Mouse (Mus musculus) mature B cell (primary cell): Measurements from ENCODE around the gene Nadk2.

Source experiments
- in situ Hi-C: fragments of 300-500 bp; cut with MboI; formaldehyde crosslinking; loops from 2 replicates; pipeline ENCODE4 v1.14.3; 2019

The Nadk2 gene

GRCm38 (mm10) chr15:9070912-9071555, at the start of gene Nadk2:
Nadk2 (plus strand) TSS chr15:9071260.
- in situ Hi-C loops, result no loop called here

GRCm38 (mm10) chr15:9055704-9056103, 15.4 kb upstream of the Nadk2 start:
- in situ Hi-C loops, result no loop called here

GRCm38 (mm10) chr15:9059856-9060255, 11.2 kb upstream of the Nadk2 start:
- in situ Hi-C loops, result no loop called here

GRCm38 (mm10) chr15:9061150-9061882, 9.7 kb upstream of the Nadk2 start:
- in situ Hi-C loops, result no loop called here

DNA sequence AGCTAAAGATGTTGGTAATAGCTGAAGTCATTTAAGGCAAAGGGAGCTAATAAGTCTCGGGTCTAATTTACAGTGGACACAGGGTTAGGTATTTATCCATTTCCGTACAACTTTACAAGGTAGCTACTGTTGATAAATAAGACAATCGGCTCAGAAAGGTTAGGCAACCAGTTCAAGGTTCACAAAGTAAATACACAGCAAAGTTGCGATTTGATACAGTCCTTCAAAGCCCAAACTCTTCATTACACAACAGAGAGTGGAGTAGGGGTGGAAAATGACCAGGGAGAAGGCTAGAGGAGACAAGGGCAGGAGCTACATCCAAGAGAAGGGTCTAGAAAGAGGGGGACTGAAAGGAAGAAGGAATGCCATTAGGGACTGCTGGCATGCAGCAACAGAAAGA, 2.2 kb upstream of the Nadk2 start:
- in situ Hi-C loops, result no loop called here

DNA sequence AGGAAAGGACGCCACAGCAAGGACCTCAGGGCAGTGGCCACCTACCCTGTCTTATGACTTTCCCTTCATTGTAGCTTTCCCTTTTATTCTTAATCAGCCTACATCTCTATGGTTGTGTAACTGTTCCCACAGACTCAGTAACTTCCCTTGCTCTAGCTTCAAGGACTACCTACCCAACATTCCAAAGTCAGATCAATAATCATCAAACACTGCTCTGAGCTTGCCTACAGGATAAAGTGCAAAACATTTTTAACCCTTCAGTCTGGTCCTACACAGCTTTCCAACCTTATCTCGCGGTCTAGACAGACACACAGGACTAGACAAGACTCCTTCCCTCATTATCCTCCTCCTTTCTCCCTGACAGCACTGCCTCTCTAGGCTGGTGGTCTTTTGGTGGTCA, 707 bp upstream of the Nadk2 start:
- in situ Hi-C loops, result no loop called here

GRCm38 (mm10) chr15:9071556-9072544, 790 bp downstream of the Nadk2 start:
- in situ Hi-C loops, result no loop called here

DNA sequence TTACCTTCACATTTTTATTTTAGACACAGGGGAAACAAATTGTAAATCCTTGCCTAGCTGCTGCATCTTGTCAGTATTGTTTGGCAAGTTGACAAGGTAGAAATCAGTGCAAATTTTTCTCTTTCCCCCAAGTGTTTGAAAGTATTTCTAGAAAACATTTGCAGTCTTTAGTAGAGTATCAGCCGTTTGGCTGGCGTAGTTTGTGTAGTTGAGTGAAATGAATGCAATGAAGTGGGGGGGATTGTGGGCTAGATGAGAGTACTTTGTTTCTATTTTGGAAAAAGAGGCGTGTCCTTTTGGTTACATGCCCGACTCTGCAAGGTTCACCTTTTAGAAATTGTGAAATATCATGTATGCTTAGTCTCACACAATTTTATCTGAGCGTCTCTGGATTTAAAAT, 1.6 kb downstream of the Nadk2 start:
- in situ Hi-C loops, result no loop called here

GRCm38 (mm10) chr15:9073067-9073608, 2.1 kb downstream of the Nadk2 start:
- in situ Hi-C loops, result no loop called here

DNA sequence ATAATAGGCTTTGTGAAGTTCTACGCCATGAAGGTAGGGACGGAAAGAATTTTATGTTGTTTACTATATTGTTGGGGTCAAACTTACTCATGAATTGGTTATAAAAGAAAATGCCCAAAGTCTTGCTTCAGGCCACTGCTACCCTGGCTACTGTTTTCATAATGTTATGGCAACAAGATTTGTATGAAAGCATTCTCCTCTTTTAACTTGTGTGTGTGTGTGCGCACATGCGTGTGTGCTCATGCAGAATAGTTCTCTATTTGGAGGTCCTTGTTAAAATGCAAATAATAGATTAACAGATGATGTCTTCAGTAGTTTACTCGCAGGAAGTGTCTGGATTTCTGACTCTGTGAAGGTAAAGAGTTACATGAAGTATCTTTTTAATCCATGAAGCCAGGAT, 2.6 kb downstream of the Nadk2 start:
- in situ Hi-C loops, result no loop called here

- in situ Hi-C loops, result no loop called here
Observed at GRCm38 (mm10) chr15:9074139-9074538, 3.1 kb downstream of the Nadk2 start.

DNA sequence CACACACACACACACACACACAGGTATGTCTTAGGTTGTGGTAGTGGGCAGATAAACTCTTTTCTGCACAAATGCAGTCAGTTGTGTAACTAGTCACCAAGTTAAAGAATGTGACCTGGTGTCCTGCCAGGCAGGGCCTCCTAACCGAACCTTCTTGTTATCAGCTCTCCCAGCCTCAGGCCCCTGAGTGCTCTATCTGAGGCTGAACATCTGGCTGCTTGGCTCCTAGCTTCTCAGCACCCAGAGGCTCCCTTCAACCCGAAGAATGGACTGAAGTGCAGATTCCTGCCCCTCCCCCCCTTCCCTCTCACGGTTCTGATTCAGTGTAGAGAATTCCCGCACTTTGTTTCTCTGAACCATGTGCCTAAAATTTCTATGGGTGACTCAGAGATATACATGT, 3.6 kb downstream of the Nadk2 start:
- in situ Hi-C loops, result no loop called here

DNA sequence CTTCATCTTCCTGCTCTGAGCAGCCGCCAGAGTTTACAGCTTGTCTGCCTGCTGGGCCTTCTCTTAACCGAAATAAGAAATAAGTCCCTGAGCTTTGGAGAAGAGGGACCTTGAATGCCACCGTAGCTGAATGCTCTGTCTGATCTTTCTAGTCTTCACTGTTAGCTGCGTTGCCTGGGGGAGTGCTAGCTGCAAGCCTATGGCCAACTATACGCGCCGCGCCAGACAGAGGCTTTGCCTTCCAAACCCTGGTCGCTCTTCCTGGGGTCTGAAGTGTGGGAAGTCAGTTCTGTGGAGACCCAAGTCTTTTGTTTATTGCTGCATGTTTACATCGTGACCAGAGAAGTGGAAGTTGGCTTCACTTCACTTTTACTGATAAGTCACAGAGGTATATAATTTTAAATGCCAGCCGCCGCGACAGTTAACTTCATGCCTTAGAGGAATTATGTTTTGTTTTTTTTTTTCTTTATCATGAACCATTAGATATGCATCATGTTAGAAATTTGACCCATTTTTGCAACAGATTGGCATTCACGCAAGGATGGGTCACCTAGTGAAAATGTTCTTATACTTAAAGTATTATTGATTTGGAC, 4.6 kb downstream of the Nadk2 start:
- in situ Hi-C loops, result no loop called here

GRCm38 (mm10) chr15:9078481-9079300, 7.6 kb downstream of the Nadk2 start:
- in situ Hi-C loops, result no loop called here

- in situ Hi-C loops, result no loop called here
Observed at GRCm38 (mm10) chr15:9079626-9080025, 8.6 kb downstream of the Nadk2 start.

DNA sequence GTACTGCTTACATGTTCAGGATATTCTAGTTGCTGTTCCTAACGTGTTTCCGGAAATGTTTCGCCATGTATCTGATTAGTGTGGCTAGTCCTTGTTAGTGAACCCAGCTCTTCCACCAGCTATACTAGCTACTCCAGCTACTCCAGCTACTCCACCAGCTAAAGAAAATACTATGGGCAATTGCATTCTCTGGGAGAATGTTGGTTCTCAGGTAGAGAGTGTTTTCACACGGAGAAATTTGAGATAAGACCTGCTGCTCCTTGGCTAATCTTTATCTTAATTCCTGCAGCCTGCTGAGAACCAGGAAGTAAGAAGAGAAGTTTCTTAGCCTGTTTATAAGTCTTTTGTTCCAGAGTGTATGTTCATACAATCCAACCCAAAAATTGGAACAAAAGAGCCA, 9.1 kb downstream of the Nadk2 start:
- in situ Hi-C loops, result no loop called here

DNA sequence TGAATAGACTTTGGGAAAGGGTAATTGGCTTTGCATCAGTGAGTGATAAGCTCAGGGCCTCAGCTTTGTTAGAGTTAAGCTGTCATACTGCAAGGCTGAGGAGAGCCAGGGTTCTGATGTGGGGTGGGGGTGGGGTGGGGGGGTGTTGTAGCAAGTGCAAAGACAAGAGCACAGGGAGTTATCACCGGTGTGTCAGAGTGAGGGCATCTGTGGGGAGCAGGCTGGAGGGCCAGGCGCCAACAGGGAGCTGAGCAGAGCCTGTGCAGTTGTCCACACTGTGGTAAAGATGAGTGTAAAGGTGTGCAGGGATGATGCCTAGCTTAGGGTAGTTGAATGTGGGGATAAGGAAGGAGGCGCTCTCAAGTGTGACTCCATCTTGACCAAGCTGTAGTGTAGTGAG, 10.2 kb downstream of the Nadk2 start:
- in situ Hi-C loops, result no loop called here

DNA sequence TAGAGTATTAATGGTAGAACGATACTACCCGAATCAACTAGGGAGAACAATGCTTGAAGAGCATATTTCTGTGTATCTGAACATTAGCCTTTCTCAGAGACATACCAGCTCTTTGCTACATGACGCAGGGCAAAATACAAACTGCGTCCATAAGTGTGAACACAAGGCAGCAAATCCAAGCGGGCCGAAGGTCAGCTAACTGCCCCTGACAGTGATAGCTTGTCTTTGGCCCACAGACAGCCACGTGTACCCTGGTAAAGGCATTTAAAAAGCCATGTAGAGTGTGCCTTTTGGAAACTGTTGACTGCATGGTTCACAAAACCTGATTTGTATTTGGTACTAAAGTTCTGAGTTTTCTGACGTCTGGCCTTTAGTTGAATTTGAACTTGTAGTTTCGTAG, 11.7 kb downstream of the Nadk2 start:
- in situ Hi-C loops, result no loop called here

- in situ Hi-C loops, result no loop called here
Observed at GRCm38 (mm10) chr15:9086813-9087212, 15.8 kb downstream of the Nadk2 start.

- in situ Hi-C loops, result no loop called here
Observed at GRCm38 (mm10) chr15:9087421-9087820, 16.4 kb downstream of the Nadk2 start.
